Mouse (Mus musculus) forebrain, embryonic 12.5 days (tissue): ENCODE measurements around the gene Ppp6r2. TPM values are rescaled to one million over a fixed set of nuclear protein-coding genes. Genes with fewer than 3 reads are reported as not detected.

Experiments
- ATAC-seq: fragments of 200-750 bp; cut with Nextera tagmentation; 2 replicates; pipeline ENCODE4 v1.8.0; 2017; ENCODE audit warnings: moderate TSS enrichment; ENCODE audit not compliant: low FRiP score
- H3K27ac ChIP-seq: fragments of 300-500 bp; sonication (generic); 2 replicates; pipeline ENCODE4 v1.5.1; 2016; ENCODE audit warnings: mild to moderate bottlenecking
- H3K27me3 ChIP-seq: fragments of 300-500 bp; sonication (generic); 2 replicates; pipeline ENCODE4 v1.6.1; 2016; ENCODE audit warnings: mild to moderate bottlenecking
- H3K36me3 ChIP-seq: fragments of 300-500 bp; sonication (generic); replicated peaks from 2 replicates; pipeline ENCODE4 v1.6.1; 2016; ENCODE audit warnings: mild to moderate bottlenecking
- H3K4me1 ChIP-seq: fragments of 300-500 bp; sonication (generic); 2 replicates; pipeline ENCODE4 v1.6.1; 2016
- H3K4me2 ChIP-seq: fragments of 300-500 bp; sonication (generic); 2 replicates; pipeline ENCODE4 v1.6.1; 2016; ENCODE audit warnings: mild to moderate bottlenecking, moderate library complexity
- H3K4me3 ChIP-seq: fragments of 300-500 bp; sonication (generic); replicated peaks from 2 replicates; pipeline ENCODE4 v1.5.1; 2016; ENCODE audit warnings: mild to moderate bottlenecking
- H3K9ac ChIP-seq: fragments of 300-500 bp; sonication (generic); 2 replicates; pipeline ENCODE4 v1.6.1; 2016; ENCODE audit warnings: mild to moderate bottlenecking
- H3K9me3 ChIP-seq: fragments of 300-500 bp; sonication (generic); 2 replicates; pipeline ENCODE4 v1.6.1; 2016
- WGBS: fragments of 180-500 bp; shearing (Covaris S2); methylation state at CpG from one replicate; pipeline ENCODE4 v1.1.7; 2016; 5-methylcytosine and 5-hydroxymethylcytosine counted together
- polyA plus RNA-seq: library from polyadenylated mRNA; unstranded; fragments of >200 nt; fragmentation: Nextera tagmentation; extraction: Ambion mirVana; gene quantifications from 2 replicates; pipeline ENCODE4 v1.2.1, GENCODE M21; 2016

Gene Ppp6r2
- polyA plus RNA-seq, 1 experiment from 2014 or later = 47.1 TPM

GRCm38 (mm10) chr15:89285004-89285403, 73.7 kb downstream of the Ppp6r2 start:
- no peak overlapping the region for H3K4me2 ChIP-seq
- no peak overlapping the region for H3K4me3 ChIP-seq
- no peaks in the 10 kb centered on the region for H3K27me3 ChIP-seq
- no peaks in the 10 kb centered on the region for H3K4me1 ChIP-seq
- no peak overlapping the region for H3K27ac ChIP-seq
- no peaks in the 10 kb centered on the region for H3K9me3 ChIP-seq
- peaks cover 94% of the 10 kb centered on the region for H3K36me3 ChIP-seq
- no peak for ATAC-seq
- no peak overlapping the region for H3K9ac ChIP-seq

GRCm38 (mm10) chr15:89285478-89285877, 74.1 kb downstream of the Ppp6r2 start:
- 97% methylated on average over 5 of the region's 5 CpGs for WGBS
- Histone ChIP-seq H3K4me3 (no peak overlapping the region), H3K4me2 (no peak overlapping the region), H3K9me3 (no peaks in the 10 kb centered on the region), H3K27ac (no peak overlapping the region), H3K9ac (no peak overlapping the region), H3K27me3 (no peaks in the 10 kb centered on the region), H3K36me3 (peaks cover 93% of the 10 kb centered on the region), H3K4me1 (no peaks in the 10 kb centered on the region)
- no peak for ATAC-seq

DNA sequence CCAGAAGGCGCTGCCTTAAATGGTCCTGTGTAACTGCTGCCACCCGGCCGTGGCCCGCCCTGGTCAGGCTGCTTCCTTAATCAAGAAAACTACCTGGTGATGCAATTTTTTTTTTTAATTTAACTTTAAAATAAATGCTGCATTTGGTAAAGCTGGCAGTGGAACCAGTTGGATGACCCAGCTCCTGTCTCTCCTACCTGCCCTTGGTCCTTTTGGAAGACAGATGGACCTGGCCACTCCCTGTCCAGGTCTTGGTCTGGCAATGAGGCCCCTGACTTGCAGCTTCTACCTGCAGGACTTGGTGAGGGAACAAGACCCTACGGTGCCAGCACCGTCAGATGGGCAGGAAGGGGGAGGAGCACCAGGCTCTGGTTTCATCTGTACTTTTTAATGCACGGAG, 74.8 kb downstream of the Ppp6r2 start:
- Histone ChIP-seq H3K36me3 (peaks cover 93% of the 10 kb centered on the region), H3K27me3 (no peaks in the 10 kb centered on the region), H3K9me3 (no peaks in the 10 kb centered on the region), H3K4me3 (no peak overlapping the region), H3K4me1 (no peaks in the 10 kb centered on the region), H3K9ac (no peak overlapping the region), H3K27ac (no peak overlapping the region), H3K4me2 (no peak overlapping the region)
- WGBS = 92% methylated on average over 7 of the region's 7 CpGs
- ATAC-seq = no peak

DNA sequence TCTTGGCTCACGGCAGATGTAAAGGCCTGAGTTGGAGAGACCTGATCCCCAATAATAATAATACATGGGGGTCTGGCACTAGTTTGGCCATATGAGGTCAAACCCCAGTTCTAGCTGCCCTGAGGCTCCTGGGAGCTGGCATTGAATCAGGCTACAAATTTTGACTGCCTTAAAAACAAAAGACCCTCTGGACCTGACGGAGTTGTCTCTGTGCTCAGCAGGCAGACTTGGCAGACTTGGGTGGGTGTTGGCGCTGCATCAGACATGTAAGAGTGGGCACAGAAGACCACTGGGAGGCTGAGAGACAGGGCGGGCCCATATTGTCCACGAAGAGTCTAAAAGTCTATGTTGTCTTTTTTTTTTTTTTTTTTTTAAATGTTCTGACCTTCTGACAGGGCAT, 75.2 kb downstream of the Ppp6r2 start:
- Histone ChIP-seq H3K4me1 (no peaks in the 10 kb centered on the region), H3K36me3 (peaks cover 93% of the 10 kb centered on the region), H3K27ac (no peak overlapping the region), H3K27me3 (no peaks in the 10 kb centered on the region), H3K9ac (no peak overlapping the region), H3K4me2 (no peak overlapping the region), H3K9me3 (no peaks in the 10 kb centered on the region), H3K4me3 (no peak overlapping the region)
- WGBS = 89% methylated on average over 5 of the region's 5 CpGs
- ATAC-seq = no peak

DNA sequence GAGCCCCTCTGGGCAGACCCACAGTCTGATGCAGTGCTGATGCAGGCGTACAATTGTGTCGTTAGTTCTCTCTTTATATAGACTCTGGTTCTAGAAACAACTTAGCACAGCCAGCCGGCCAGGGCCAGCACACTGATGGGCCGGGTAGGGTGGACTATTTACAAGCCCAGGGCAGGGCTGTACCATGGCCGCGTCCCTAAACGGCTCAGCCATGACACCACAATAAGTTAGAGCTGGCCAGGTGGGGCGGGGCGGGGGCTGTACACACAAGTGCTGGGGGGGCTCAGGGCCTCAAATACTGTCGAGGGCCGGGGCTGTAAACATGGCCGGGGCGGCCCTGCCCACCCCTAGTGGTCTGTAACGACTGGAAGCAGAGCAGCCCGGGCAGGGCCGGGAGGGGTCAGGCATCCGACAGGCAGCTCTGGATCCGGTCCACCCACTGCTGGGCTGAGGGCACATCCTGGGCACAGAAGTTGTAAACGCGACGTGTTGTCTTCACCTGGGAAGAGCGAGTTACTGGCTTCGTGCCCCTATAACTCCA, 76.9 kb downstream of the Ppp6r2 start:
- no peaks in the 10 kb centered on the region for H3K9me3 ChIP-seq
- H3K4me1 ChIP-seq = no peaks in the 10 kb centered on the region
- H3K4me3 ChIP-seq = no peak overlapping the region
- H3K27me3 ChIP-seq = no peaks in the 10 kb centered on the region
- peaks cover 93% of the 10 kb centered on the region for H3K36me3 ChIP-seq
- peak; percentile 25; the same call in 1 of the 2 replicates for ATAC-seq
- no peak overlapping the region for H3K9ac ChIP-seq
- no peak overlapping the region for H3K27ac ChIP-seq
- H3K4me2 ChIP-seq = no peak overlapping the region
- 93% methylated on average over 23 of the region's 23 CpGs for WGBS

DNA sequence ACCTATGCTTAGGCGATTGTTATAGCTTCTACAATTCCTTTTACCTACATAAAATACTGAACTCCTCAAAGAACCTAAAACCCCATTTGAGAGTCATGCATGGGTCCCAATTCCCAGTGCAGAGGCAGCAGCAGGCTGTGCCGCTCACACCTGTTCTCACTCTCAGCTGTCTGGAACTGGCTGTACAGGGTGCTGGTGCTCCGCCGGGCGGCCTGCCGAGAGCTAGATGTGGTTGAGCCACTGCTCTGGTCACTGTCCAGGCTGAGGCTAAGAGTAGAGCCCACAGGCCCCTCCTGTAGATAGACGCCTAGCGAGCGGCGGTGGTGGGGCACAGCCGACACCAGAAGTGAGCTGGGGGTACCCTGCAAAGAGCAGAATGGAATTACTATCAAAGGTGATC, 78.1 kb downstream of the Ppp6r2 start:
- no peak for ATAC-seq
- no peak overlapping the region for H3K27ac ChIP-seq
- peaks cover 93% of the 10 kb centered on the region for H3K36me3 ChIP-seq
- H3K27me3 ChIP-seq = no peaks in the 10 kb centered on the region
- WGBS = 97% methylated on average over 11 of the region's 11 CpGs
- H3K9ac ChIP-seq = no peak overlapping the region
- H3K9me3 ChIP-seq = no peaks in the 10 kb centered on the region
- no peak overlapping the region for H3K4me3 ChIP-seq
- H3K4me1 ChIP-seq = no peaks in the 10 kb centered on the region
- H3K4me2 ChIP-seq = no peak overlapping the region

DNA sequence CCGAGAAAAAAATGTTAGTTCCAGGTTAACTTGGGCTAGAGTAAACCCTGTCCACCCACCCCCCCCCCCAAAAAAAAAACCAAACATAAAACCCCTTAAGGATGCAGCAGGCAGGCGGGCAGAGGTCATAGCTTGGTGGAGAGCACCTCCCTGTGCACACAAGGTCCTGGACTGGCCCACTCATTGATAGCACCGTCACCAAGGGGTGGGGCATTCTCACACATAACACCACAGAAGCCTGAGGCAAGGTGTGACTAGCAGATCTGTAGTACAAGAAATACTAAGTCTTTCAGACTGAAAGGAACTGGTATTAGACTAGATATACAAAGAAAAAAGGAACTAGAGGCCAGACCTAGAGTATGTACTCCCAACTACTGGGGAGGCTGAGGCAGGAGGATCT, 80.2 kb downstream of the Ppp6r2 start:
- H3K27me3 ChIP-seq = no peaks in the 10 kb centered on the region
- no peaks in the 10 kb centered on the region for H3K4me1 ChIP-seq
- no peak for ATAC-seq
- WGBS = 90% methylated on average over 3 of the region's 3 CpGs
- no peak overlapping the region for H3K4me2 ChIP-seq
- H3K27ac ChIP-seq = no peak overlapping the region
- H3K36me3 ChIP-seq = peaks cover 94% of the 10 kb centered on the region
- H3K9ac ChIP-seq = no peak overlapping the region
- H3K9me3 ChIP-seq = no peaks in the 10 kb centered on the region
- H3K4me3 ChIP-seq = no peak overlapping the region

- H3K9ac ChIP-seq = no peak overlapping the region
- no peaks in the 10 kb centered on the region for H3K4me1 ChIP-seq
- H3K4me2 ChIP-seq = no peak overlapping the region
- WGBS = 94% methylated on average over 2 of the region's 2 CpGs
- H3K36me3 ChIP-seq = peaks cover 97% of the 10 kb centered on the region
- no peak for ATAC-seq
- no peak overlapping the region for H3K27ac ChIP-seq
- no peaks in the 10 kb centered on the region for H3K27me3 ChIP-seq
- H3K9me3 ChIP-seq = no peaks in the 10 kb centered on the region
- no peak overlapping the region for H3K4me3 ChIP-seq
Measured at GRCm38 (mm10) chr15:89292795-89293194, 81.4 kb downstream of the Ppp6r2 start.

DNA sequence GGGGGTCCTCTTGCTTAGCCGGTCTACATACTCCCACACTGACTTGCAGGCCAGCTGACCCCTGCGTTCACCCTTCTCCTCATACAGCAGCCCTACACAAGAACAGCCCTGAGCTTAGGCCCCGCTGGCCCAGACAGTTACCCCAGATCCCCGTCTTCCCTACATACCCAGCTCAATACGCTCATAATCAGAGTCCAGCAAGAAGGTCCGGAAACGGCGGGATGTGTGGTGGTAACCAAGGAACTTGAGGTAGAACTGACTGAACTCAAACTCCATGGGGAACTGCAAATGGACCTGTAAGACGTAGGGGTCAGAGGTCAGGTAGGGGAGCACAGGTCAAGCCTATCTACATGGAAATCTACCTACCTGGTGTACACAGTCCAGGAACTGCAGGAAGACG, 82.4 kb downstream of the Ppp6r2 start:
- no peak for ATAC-seq
- no peaks in the 10 kb centered on the region for H3K9me3 ChIP-seq
- H3K4me2 ChIP-seq = no peak overlapping the region
- no peak overlapping the region for H3K9ac ChIP-seq
- peaks cover 94% of the 10 kb centered on the region for H3K36me3 ChIP-seq
- no peaks in the 10 kb centered on the region for H3K4me1 ChIP-seq
- WGBS = 95% methylated on average over 10 of the region's 10 CpGs
- H3K27ac ChIP-seq = no peak overlapping the region
- no peaks in the 10 kb centered on the region for H3K27me3 ChIP-seq
- H3K4me3 ChIP-seq = no peak overlapping the region

DNA sequence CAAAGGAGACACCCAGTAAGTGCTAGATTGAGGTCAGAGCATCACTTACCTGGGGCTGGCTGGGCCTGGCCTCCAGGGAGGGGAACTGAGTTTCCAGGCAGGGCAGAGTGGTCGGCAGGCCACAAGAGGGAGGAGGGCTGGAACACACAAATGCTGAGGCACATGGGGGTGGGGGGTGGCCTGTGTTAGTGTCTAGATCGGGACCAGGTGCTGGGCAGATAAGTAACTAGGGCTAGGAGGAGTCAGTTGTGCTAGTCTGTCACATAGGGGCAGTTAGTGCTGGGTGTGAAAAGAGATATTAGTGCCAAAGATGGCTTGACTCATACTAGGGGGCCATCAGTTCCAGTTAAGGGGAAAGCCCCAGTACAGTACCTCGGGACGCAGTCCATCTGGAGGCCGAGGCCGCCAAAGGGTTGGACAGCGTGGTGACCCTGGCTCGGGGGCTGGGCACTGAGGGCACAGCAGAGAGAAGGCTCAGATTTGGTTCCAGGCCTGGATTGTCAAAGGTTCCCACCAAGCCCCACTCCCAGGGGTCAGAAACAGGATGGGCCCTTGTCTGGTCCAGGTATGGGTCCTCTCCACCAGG, 84.3 kb downstream of the Ppp6r2 start:
- H3K4me3 ChIP-seq = no peak overlapping the region
- no peaks in the 10 kb centered on the region for H3K9me3 ChIP-seq
- H3K4me1 ChIP-seq = no peaks in the 10 kb centered on the region
- H3K27ac ChIP-seq = no peak overlapping the region
- H3K27me3 ChIP-seq = no peaks in the 10 kb centered on the region
- peaks cover 93% of the 10 kb centered on the region for H3K36me3 ChIP-seq
- WGBS = 95% methylated on average over 8 of the region's 8 CpGs
- H3K9ac ChIP-seq = no peak overlapping the region
- no peak for ATAC-seq
- H3K4me2 ChIP-seq = no peak overlapping the region

- 94% methylated on average over 1 of the region's 1 CpGs for WGBS
- Histone ChIP-seq H3K27ac (no peak overlapping the region), H3K36me3 (peaks cover 93% of the 10 kb centered on the region), H3K4me3 (no peak overlapping the region), H3K27me3 (no peaks in the 10 kb centered on the region), H3K4me2 (no peak overlapping the region), H3K9me3 (no peaks in the 10 kb centered on the region), H3K4me1 (no peaks in the 10 kb centered on the region), H3K9ac (no peak overlapping the region)
- ATAC-seq = no peak
Measured at GRCm38 (mm10) chr15:89296465-89296864, 85.1 kb downstream of the Ppp6r2 start.

GRCm38 (mm10) chr15:89297695-89298094, 86.3 kb downstream of the Ppp6r2 start:
- peaks cover 93% of the 10 kb centered on the region for H3K36me3 ChIP-seq
- H3K4me2 ChIP-seq = no peak overlapping the region
- ATAC-seq = no peak
- H3K9ac ChIP-seq = no peak overlapping the region
- H3K4me1 ChIP-seq = no peaks in the 10 kb centered on the region
- 91% methylated on average over 2 of the region's 2 CpGs for WGBS
- no peaks in the 10 kb centered on the region for H3K27me3 ChIP-seq
- no peaks in the 10 kb centered on the region for H3K9me3 ChIP-seq
- H3K27ac ChIP-seq = no peak overlapping the region
- H3K4me3 ChIP-seq = no peak overlapping the region

GRCm38 (mm10) chr15:89300180-89300579, 88.8 kb downstream of the Ppp6r2 start:
- Histone ChIP-seq H3K4me3 (no peak overlapping the region), H3K36me3 (peaks cover 93% of the 10 kb centered on the region), H3K4me2 (no peak overlapping the region), H3K27me3 (no peaks in the 10 kb centered on the region), H3K9me3 (no peaks in the 10 kb centered on the region), H3K9ac (no peak overlapping the region), H3K4me1 (no peaks in the 10 kb centered on the region), H3K27ac (no peak overlapping the region)
- WGBS = 92% methylated on average over 13 of the region's 13 CpGs
- ATAC-seq = no peak
